Mouse (Mus musculus) forebrain, embryonic 14.5 days (tissue): Measurements from ENCODE around the gene 4930535I16Rik. TPM values are rescaled to one million over a fixed set of nuclear protein-coding genes. Genes with fewer than 3 reads are reported as not detected.

Experiments used
- ATAC-seq: fragments of 200-750 bp; cut with Nextera tagmentation; 2 replicates; pipeline ENCODE4 v1.8.0; 2017; ENCODE audit warnings: mild to moderate bottlenecking, moderate library complexity
- DNase-seq: peaks from one replicate; pipeline ENCODE4 v3.0.0-alpha.2; 2015; ENCODE audit warnings: low spot score
- H3K27ac ChIP-seq: fragments of 300-500 bp; sonication (generic); 2 replicates; pipeline ENCODE4 v1.5.1; 2014; ENCODE audit warnings: low read depth, mild to moderate bottlenecking, control low read depth, low read length, moderate library complexity
- H3K27me3 ChIP-seq: fragments of 300-500 bp; sonication (generic); replicated peaks from 2 replicates; pipeline ENCODE4 v1.6.1; 2014; ENCODE audit warnings: low read length, control low read depth, mixed read lengths; ENCODE audit not compliant: control insufficient read depth, insufficient read depth
- H3K36me3 ChIP-seq: fragments of 300-500 bp; sonication (generic); 2 replicates; pipeline ENCODE4 v1.6.1; 2014; ENCODE audit warnings: low read length, control low read depth; ENCODE audit not compliant: control insufficient read depth, insufficient read depth
- H3K4me1 ChIP-seq: fragments of 300-500 bp; sonication (generic); 2 replicates; pipeline ENCODE4 v1.6.1; 2014; ENCODE audit warnings: antibody characterized with exemption, low read length, control low read depth; ENCODE audit not compliant: control insufficient read depth, insufficient read depth
- H3K4me2 ChIP-seq: fragments of 300-500 bp; sonication (generic); 2 replicates; pipeline ENCODE4 v1.6.1; 2014; ENCODE audit warnings: mild to moderate bottlenecking, control low read depth, low read length
- H3K4me3 ChIP-seq: fragments of 300-500 bp; sonication (generic); 2 replicates; pipeline ENCODE4 v1.5.1; 2014; ENCODE audit warnings: low read depth, low read length, control low read depth
- H3K9ac ChIP-seq: fragments of 300-500 bp; sonication (generic); 2 replicates; pipeline ENCODE4 v1.6.1; 2014; ENCODE audit warnings: mild to moderate bottlenecking, low read length, control low read depth, moderate library complexity
- H3K9me3 ChIP-seq: fragments of 300-500 bp; sonication (generic); replicated peaks from 2 replicates; pipeline ENCODE4 v1.6.1; 2016; ENCODE audit warnings: low read length, control low read depth, mixed read lengths; ENCODE audit not compliant: control insufficient read depth
- WGBS: fragments of 180-500 bp; shearing (Covaris S2); extraction: QIAGEN DNeasy Blood & Tissue Kit; methylation state at CpG from one replicate; pipeline ENCODE4 v1.1.7; 2014; 5-methylcytosine and 5-hydroxymethylcytosine counted together
- polyA plus RNA-seq: library from polyadenylated mRNA; unstranded; fragments of >200 nt; fragmentation: Nextera tagmentation; extraction: Ambion mirVana; gene quantifications from 2 replicates; pipeline ENCODE4 v1.2.1, GENCODE M21; 2014

Gene 4930535I16Rik
- polyA plus RNA-seq = not detected in 2 replicates

DNA sequence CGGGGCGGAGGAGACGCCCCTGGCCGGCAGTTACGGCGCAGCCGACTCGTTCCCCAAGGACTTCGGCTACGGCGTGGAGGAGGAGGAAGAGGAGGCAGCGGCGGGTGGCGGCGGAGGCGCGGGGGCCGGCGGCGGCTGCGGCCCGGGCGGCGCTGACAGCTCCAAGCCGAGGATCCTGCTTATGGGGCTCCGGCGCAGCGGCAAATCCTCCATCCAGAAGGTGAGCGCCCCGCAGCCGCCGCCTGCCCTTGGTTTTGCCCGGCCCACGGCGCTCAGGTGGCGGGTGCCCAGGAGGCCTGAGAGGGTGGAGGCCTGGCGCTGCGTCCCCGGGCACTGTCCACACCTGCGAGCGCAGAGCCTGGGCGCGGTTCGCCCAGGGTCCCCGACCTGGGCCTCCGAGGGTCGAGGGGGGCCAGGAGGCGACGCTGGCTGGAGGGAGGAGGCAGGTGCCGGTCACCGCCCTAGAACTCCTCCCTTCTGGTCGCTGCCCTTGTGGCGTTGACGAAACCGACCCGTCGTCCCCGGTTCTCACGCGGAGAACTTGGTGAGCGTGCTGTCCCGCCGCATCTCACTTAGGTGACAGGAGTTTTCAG lies at the start of gene 4930535I16Rik:
Gene 4930535I16Rik, minus strand, starts transcription at position 475 of the 593 bp plus-strand sequence.
- peak; percentile 36; the same call in 1 of the 2 replicates for ATAC-seq
- no peaks in the 10 kb centered on the region for H3K27me3 ChIP-seq
- no peaks in the 10 kb centered on the region for H3K9me3 ChIP-seq
- under 1% methylated on average over 55 of the region's 63 CpGs for WGBS
- H3K4me1 ChIP-seq = peaks cover 17% of the 10 kb centered on the region
- H3K4me3 ChIP-seq = peak within 1 kb of the TSS; percentile 97
- H3K36me3 ChIP-seq = peaks cover 26% of the 10 kb centered on the region
- peak within 1 kb of the TSS; percentile 87 for H3K4me2 ChIP-seq
- H3K9ac ChIP-seq = peak within 1 kb of the TSS; percentile 95
- peak within 1 kb of the TSS; percentile 78 for H3K27ac ChIP-seq
- peak; percentile 17 for DNase-seq

DNA sequence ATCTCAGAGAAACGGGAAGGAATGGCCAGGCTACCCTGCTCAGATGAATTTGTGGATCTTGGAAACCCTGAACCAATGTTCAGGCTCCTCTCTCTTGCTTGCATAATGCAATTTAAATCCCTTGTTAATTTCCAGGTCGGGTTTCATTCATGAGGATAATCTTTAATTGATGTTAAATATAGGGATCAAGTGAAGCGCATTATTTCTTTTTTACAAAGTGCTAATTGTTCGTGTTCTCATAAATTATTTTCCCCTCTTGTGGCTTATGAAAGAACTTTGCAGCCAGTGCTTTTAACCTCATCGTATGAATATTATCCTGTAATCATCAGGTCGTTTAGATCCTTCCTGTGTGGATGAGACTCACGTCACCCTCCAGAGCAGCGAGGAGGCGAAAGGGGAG lies 44.9 kb upstream of the 4930535I16Rik start:
- H3K27me3 ChIP-seq = 0 out of 2 replicates have a peak, but pooled peaks cover 3% of the 10 kb centered on the region
- H3K4me3 ChIP-seq = no peak overlapping the region
- WGBS = 9% methylated on average over 9 of the region's 9 CpGs
- H3K27ac ChIP-seq = no peak overlapping the region
- H3K4me1 ChIP-seq = no peaks in the 10 kb centered on the region; the same call in 1 of the 2 replicates
- H3K36me3 ChIP-seq = no peaks in the 10 kb centered on the region
- ATAC-seq (no peak; the same call in 1 of the 2 replicates), DNase-seq (peak; percentile 56)
- H3K4me2 ChIP-seq = no peak overlapping the region
- H3K9ac ChIP-seq = no peak overlapping the region
- no peaks in the 10 kb centered on the region for H3K9me3 ChIP-seq

DNA sequence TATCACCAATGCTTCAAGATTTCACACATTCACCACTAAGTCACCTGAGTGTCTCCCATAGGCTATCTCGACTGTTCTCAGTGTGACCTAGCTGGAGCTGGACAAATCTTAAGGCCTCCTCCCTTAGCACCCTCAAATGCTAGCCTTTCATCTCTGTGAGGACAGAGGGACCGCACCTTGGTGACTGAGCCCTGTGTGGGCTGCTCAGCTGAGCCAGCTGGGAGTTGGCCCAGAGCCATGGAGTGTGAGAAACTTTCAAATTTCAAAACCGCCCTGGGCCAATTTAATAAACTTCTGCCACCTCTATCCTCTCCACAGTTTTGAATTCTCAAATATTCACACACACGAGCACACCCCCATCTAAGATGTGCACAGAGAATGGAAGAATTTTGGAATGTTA lies 43.1 kb upstream of the 4930535I16Rik start:
- H3K4me2 ChIP-seq = no peak overlapping the region
- no peak overlapping the region for H3K4me3 ChIP-seq
- DNase-seq (no peak), ATAC-seq (no peak)
- 0 out of 2 replicates have a peak, but pooled peaks cover 3% of the 10 kb centered on the region for H3K27me3 ChIP-seq
- no peak overlapping the region for H3K9ac ChIP-seq
- H3K9me3 ChIP-seq = no peaks in the 10 kb centered on the region
- 54% methylated on average over 4 of the region's 4 CpGs for WGBS
- H3K4me1 ChIP-seq = no peaks in the 10 kb centered on the region; the same call in none of the 2 replicates
- H3K27ac ChIP-seq = no peak overlapping the region
- no peaks in the 10 kb centered on the region for H3K36me3 ChIP-seq

DNA sequence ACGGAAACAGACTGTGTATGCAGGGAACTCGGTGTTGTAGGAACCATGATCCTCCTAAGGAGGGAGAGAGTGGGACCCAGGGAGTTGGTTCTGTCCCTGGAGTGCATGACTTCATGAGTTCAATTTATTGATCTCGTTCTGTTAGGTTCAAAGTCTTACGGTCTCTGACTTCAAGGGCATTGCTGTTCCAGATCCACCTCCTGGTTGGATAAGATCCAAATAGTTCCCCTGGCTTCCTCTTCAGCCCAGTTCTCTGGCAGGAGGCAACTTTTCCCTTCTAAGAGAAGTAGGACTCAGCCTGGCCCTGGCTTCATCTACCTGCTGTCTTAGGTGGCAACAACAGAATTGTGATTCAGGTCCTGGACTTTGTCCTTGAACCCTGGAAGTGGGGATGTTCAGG lies 40.1 kb upstream of the 4930535I16Rik start:
- no peak overlapping the region for H3K27ac ChIP-seq
- 68% methylated on average over 4 of the region's 4 CpGs for WGBS
- H3K4me1 ChIP-seq = no peaks in the 10 kb centered on the region; the same call in none of the 2 replicates
- no peak overlapping the region for H3K4me3 ChIP-seq
- H3K4me2 ChIP-seq = no peak overlapping the region
- no peaks in the 10 kb centered on the region for H3K9me3 ChIP-seq
- DNase-seq (no peak), ATAC-seq (no peak)
- H3K36me3 ChIP-seq = no peaks in the 10 kb centered on the region
- H3K27me3 ChIP-seq = 0 out of 2 replicates have a peak, but pooled peaks cover 2% of the 10 kb centered on the region
- no peak overlapping the region for H3K9ac ChIP-seq

DNA sequence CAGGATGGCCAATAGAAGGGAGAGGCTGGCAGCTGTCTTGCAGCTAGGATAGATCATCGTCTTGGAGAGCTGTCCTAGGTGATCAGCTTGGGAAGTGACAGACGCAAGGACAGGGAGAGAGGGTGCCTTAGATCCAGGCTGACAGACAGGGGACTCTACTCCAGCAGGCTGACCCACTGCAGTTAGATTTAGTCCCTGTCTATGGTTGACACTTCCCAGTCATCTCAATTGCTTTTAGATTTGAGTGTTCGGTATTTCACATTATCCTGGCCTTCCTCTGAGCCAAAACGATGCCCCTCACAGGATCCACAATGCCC lies 39.6 kb upstream of the 4930535I16Rik start:
- Histone ChIP-seq H3K27ac (no peak overlapping the region), H3K4me1 (no peaks in the 10 kb centered on the region; the same call in none of the 2 replicates), H3K9ac (no peak overlapping the region; the same call in 1 of the 2 replicates), H3K9me3 (no peaks in the 10 kb centered on the region), H3K4me2 (no peak overlapping the region), H3K27me3 (0 out of 2 replicates have a peak, but pooled peaks cover 2% of the 10 kb centered on the region), H3K36me3 (no peaks in the 10 kb centered on the region), H3K4me3 (no peak overlapping the region)
- WGBS = 53% methylated on average over 4 of the region's 4 CpGs
- no peak for DNase-seq
- ATAC-seq = no peak

DNA sequence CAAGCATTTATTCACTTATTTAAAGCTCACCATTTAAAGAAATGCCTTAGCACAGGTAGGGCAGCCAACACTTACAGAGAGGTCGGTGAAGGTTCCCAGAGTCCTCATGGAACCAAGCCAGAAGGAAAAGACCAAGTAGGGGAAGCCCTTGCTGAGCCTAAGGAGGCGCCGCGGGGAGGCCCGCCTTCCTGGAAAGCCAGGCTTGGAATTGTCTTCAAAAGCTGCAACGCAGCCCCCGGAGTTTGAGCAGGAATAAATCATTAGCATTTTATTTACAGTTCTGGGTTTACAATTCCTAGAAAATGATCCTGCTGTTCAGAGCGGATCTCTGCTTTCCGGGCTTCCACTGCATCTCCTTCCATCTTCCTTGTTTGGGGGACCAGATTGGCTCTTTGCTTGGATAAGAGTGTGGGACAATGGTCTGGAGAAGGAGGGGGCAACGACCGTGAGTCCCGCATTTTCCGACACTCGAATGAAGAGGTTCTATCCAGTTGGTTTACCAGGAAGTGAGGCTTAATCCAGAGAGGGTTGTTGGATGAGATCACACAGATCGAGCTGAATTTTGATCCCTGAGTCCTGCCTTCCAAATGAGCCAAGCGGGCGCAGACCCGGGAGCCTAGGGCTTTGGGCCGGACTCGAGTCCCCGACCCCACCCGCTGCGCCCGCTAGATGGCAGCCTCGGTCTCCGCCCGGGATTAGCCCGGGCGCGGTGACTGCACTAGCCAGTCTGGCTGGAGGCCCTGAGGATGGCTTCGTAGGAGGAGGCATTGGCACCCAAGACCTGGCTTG lies 39.1 kb upstream of the 4930535I16Rik start:
- no peaks in the 10 kb centered on the region for H3K9me3 ChIP-seq
- H3K4me3 ChIP-seq = peak overlapping the region; percentile 13; the same call in 1 of the 2 replicates
- no peak overlapping the region for H3K27ac ChIP-seq
- no peaks in the 10 kb centered on the region for H3K36me3 ChIP-seq
- H3K4me2 ChIP-seq = peak overlapping the region; percentile 49
- 0 out of 2 replicates have a peak, but pooled peaks cover 2% of the 10 kb centered on the region for H3K27me3 ChIP-seq
- ATAC-seq (peak; percentile 92), DNase-seq (peak; percentile 86)
- no peaks in the 10 kb centered on the region; the same call in none of the 2 replicates for H3K4me1 ChIP-seq
- 6% methylated on average over 31 of the region's 31 CpGs for WGBS
- peak overlapping the region; percentile 41; the same call in 1 of the 2 replicates for H3K9ac ChIP-seq

DNA sequence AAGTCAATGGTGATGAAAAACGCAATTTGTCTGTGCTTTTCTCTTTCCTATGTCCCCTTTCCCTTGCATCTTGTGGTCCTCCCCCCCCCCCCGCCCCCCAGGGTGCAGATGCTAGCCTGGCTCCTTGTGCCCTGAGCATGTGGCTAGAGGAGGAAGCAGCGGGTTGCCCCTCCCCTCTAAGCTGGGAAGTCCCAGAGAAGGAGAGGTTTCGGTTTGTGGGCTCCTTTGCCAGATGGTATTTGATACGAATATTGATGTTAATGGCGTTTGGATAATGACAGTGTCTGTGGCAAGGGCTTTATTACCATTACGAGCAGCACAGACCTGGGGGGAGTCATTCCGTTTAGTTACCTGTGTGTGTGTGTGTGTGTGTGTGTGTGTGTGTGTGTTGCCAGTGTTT lies 34.2 kb upstream of the 4930535I16Rik start:
- Histone ChIP-seq H3K36me3 (no peaks in the 10 kb centered on the region), H3K4me3 (no peak overlapping the region), H3K4me2 (no peak overlapping the region), H3K9ac (no peak overlapping the region), H3K27me3 (0 out of 2 replicates have a peak, but pooled peaks cover 2% of the 10 kb centered on the region), H3K27ac (no peak overlapping the region), H3K9me3 (no peaks in the 10 kb centered on the region), H3K4me1 (no peaks in the 10 kb centered on the region; the same call in 1 of the 2 replicates)
- 44% methylated on average over 8 of the region's 8 CpGs for WGBS
- DNase-seq (peak; percentile 31), ATAC-seq (peak; percentile 48; the same call in 1 of the 2 replicates)

DNA sequence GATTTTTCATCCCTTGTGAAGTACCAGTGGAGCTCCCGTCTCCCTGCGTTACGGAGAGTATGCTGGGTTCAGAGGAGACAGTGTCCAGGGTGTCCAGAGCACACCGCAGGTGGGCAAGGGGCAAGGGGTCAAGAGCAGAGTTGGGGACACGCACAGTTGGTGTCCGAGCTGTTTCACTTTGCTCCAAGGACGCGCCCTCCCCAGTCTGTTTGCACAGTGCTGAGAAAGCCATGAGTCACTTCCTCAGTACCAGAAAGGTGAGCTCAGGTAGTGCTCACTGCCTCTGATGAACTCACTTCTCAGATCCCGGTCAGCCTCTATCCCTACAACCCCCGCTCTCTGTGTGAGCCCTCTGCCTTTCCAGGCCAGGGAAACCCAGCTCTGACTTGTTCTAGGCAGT lies 31.8 kb upstream of the 4930535I16Rik start:
- no peak overlapping the region for H3K9ac ChIP-seq
- no peak overlapping the region for H3K27ac ChIP-seq
- no peaks in the 10 kb centered on the region for H3K4me1 ChIP-seq
- no peak for DNase-seq
- no peak for ATAC-seq
- no peaks in the 10 kb centered on the region for H3K36me3 ChIP-seq
- no peaks in the 10 kb centered on the region for H3K27me3 ChIP-seq
- no peak overlapping the region for H3K4me2 ChIP-seq
- 86% methylated on average over 10 of the region's 10 CpGs for WGBS
- H3K4me3 ChIP-seq = no peak overlapping the region
- H3K9me3 ChIP-seq = no peaks in the 10 kb centered on the region
